Mouse (Mus musculus) liver, postnatal 0 days (tissue): ENCODE data around the gene Coro1c. TPM values are rescaled to one million over a fixed set of nuclear protein-coding genes. Genes with fewer than 3 reads are reported as not detected.

Experiments used
- ATAC-seq: fragments of 200-750 bp; cut with Nextera tagmentation; 2 replicates; pipeline ENCODE4 v1.8.0; 2017; ENCODE audit warnings: mild to moderate bottlenecking, moderate library complexity
- DNase-seq: peaks from one replicate; pipeline ENCODE4 v3.0.0-alpha.2; 2016
- H3K27ac ChIP-seq: fragments of 300-500 bp; sonication (generic); 2 replicates; pipeline ENCODE4 v1.5.1; 2014; ENCODE audit warnings: antibody characterized with exemption, moderate library complexity, mild to moderate bottlenecking, low read depth
- H3K27me3 ChIP-seq: fragments of 300-500 bp; sonication (generic); 2 replicates; pipeline ENCODE4 v1.6.1; 2014; ENCODE audit warnings: low read length, control low read depth, mixed read lengths; ENCODE audit not compliant: insufficient read depth
- H3K36me3 ChIP-seq: fragments of 300-500 bp; sonication (generic); replicated peaks from 2 replicates; pipeline ENCODE4 v1.6.1; 2014; ENCODE audit warnings: mild to moderate bottlenecking, control low read depth, low read length, moderate library complexity, mixed read lengths; ENCODE audit not compliant: insufficient read depth
- H3K4me1 ChIP-seq: fragments of 300-500 bp; sonication (generic); 2 replicates; pipeline ENCODE4 v1.6.1; 2014; ENCODE audit warnings: antibody characterized with exemption, mild to moderate bottlenecking, control low read depth; ENCODE audit not compliant: insufficient read depth
- H3K4me2 ChIP-seq: fragments of 300-500 bp; sonication (generic); 2 replicates; pipeline ENCODE4 v1.6.1; 2014; ENCODE audit warnings: low read depth, mild to moderate bottlenecking, low read length, moderate library complexity, mixed read lengths
- H3K4me3 ChIP-seq: fragments of 300-500 bp; sonication (generic); 2 replicates; pipeline ENCODE4 v1.5.1; 2014; ENCODE audit warnings: low read depth, low read length
- H3K9ac ChIP-seq: fragments of 300-500 bp; sonication (generic); replicated peaks from 2 replicates; pipeline ENCODE4 v1.6.1; 2014; ENCODE audit warnings: mild to moderate bottlenecking, moderate library complexity
- H3K9me3 ChIP-seq: fragments of 300-500 bp; sonication (generic); 2 replicates; pipeline ENCODE4 v1.6.1; 2016; ENCODE audit warnings: mild to moderate bottlenecking, control low read depth, low read length, mixed read lengths
- CTCF ChIP-seq: sonication (generic); IDR thresholded peaks from 2 replicates; pipeline ENCODE4 v1.5.1; 2016; ENCODE audit warnings: antibody characterized with exemption, low read depth
- EP300 ChIP-seq: IDR thresholded peaks from 2 replicates; pipeline ENCODE4 v1.6.1; 2016; ENCODE audit warnings: antibody characterized with exemption, low read depth, mild to moderate bottlenecking
- WGBS: fragments of 180-500 bp; shearing (Covaris S2); extraction: QIAGEN DNeasy Blood & Tissue Kit; methylation state at CpG from one replicate; pipeline ENCODE4 v1.1.7; 2014; ENCODE audit not compliant: insufficient replicate concordance; 5-methylcytosine and 5-hydroxymethylcytosine counted together
- polyA plus RNA-seq: library from polyadenylated mRNA; unstranded; fragments of >200 nt; fragmentation: Nextera tagmentation; extraction: Ambion mirVana; gene quantifications from 2 replicates; pipeline ENCODE4 v1.2.1, GENCODE M21; 2015

The Coro1c gene
- polyA plus RNA-seq, 1 experiment from 2014 or later: 27.6 TPM

GRCm38 (mm10) chr5:113892005-113892404, 16.6 kb downstream of the Coro1c start:
- H3K9me3 ChIP-seq: no peaks in the 10 kb centered on the region
- H3K4me1 ChIP-seq: peaks cover 12% of the 10 kb centered on the region; the same call in 1 of the 2 replicates
- TF ChIP-seq EP300 (no peak), CTCF (no peak)
- ATAC-seq: no peak
- no peaks in the 10 kb centered on the region for H3K27me3 ChIP-seq
- H3K9ac ChIP-seq: no peak overlapping the region
- WGBS: 76% methylated on average over 7 of the region's 7 CpGs
- no peak overlapping the region for H3K4me3 ChIP-seq
- no peak overlapping the region for H3K27ac ChIP-seq
- no peak for DNase-seq
- H3K4me2 ChIP-seq: no peak overlapping the region
- no peaks in the 10 kb centered on the region for H3K36me3 ChIP-seq

- H3K4me3 ChIP-seq: no peak overlapping the region
- ATAC-seq (no peak), DNase-seq (no peak)
- H3K36me3 ChIP-seq: no peaks in the 10 kb centered on the region
- WGBS: 82% methylated on average over 18 of the region's 18 CpGs
- H3K27ac ChIP-seq: peak overlapping the region; percentile 39; the same call in 1 of the 2 replicates
- peaks cover 16% of the 10 kb centered on the region for H3K4me1 ChIP-seq
- H3K4me2 ChIP-seq: no peak overlapping the region
- H3K9ac ChIP-seq: no peak overlapping the region
- TF ChIP-seq CTCF: no peak
- no peak for TF ChIP-seq EP300
- H3K27me3 ChIP-seq: no peaks in the 10 kb centered on the region
- no peaks in the 10 kb centered on the region for H3K9me3 ChIP-seq
Observed at GRCm38 (mm10) chr5:113890874-113891273, 17.7 kb downstream of the Coro1c start.

- 66% methylated on average over 4 of the region's 4 CpGs for WGBS
Observed at GRCm38 (mm10) chr5:113889912-113890311, 18.6 kb downstream of the Coro1c start.

GRCm38 (mm10) chr5:113889181-113889906, 19.2 kb downstream of the Coro1c start:
- ATAC-seq: peak; percentile 51; the same call in 1 of the 2 replicates
- peak overlapping the region; percentile 19; the same call in 1 of the 2 replicates for H3K27ac ChIP-seq
- no peak overlapping the region for H3K4me2 ChIP-seq

More at GRCm38 (mm10) chr5:113889912-113890311, 18.6 kb downstream of the Coro1c start:
- no peak overlapping the region for H3K9ac ChIP-seq
- no peaks in the 10 kb centered on the region for H3K36me3 ChIP-seq
- no peaks in the 10 kb centered on the region for H3K27me3 ChIP-seq
- TF ChIP-seq CTCF (no peak), EP300 (no peak)
- H3K27ac ChIP-seq: no peak overlapping the region
- H3K4me3 ChIP-seq: no peak overlapping the region
- ATAC-seq (no peak), DNase-seq (no peak)
- peaks cover 25% of the 10 kb centered on the region for H3K4me1 ChIP-seq
- no peaks in the 10 kb centered on the region for H3K9me3 ChIP-seq
- H3K4me2 ChIP-seq: no peak overlapping the region

GRCm38 (mm10) chr5:113888186-113888795, 20.3 kb downstream of the Coro1c start:
- no peaks in the 10 kb centered on the region for H3K9me3 ChIP-seq
- H3K4me2 ChIP-seq: no peak overlapping the region
- H3K9ac ChIP-seq: no peak overlapping the region
- ATAC-seq: no peak
- no peaks in the 10 kb centered on the region for H3K36me3 ChIP-seq
- H3K27me3 ChIP-seq: no peaks in the 10 kb centered on the region
- TF ChIP-seq CTCF (no peak), EP300 (no peak)
- H3K27ac ChIP-seq: peak overlapping the region; percentile 19; the same call in 1 of the 2 replicates
- peaks cover 30% of the 10 kb centered on the region for H3K4me1 ChIP-seq
- H3K4me3 ChIP-seq: no peak overlapping the region
- no peak for DNase-seq
- WGBS: 90% methylated on average over 5 of the region's 5 CpGs

More at GRCm38 (mm10) chr5:113889181-113889906, 19.2 kb downstream of the Coro1c start:
- peaks cover 30% of the 10 kb centered on the region for H3K4me1 ChIP-seq
- no peaks in the 10 kb centered on the region for H3K9me3 ChIP-seq
- H3K4me3 ChIP-seq: no peak overlapping the region
- TF ChIP-seq EP300 (no peak), CTCF (no peak)
- no peaks in the 10 kb centered on the region for H3K36me3 ChIP-seq
- no peak overlapping the region for H3K9ac ChIP-seq
- DNase-seq: no peak
- H3K27me3 ChIP-seq: no peaks in the 10 kb centered on the region
- WGBS: 53% methylated on average over 19 of the region's 19 CpGs

- no peak overlapping the region for H3K4me3 ChIP-seq
- WGBS: 52% methylated on average over 11 of the region's 11 CpGs
- no peaks in the 10 kb centered on the region for H3K9me3 ChIP-seq
- no peak for TF ChIP-seq CTCF
- no peak for TF ChIP-seq EP300
- no peak overlapping the region for H3K4me2 ChIP-seq
- peak overlapping the region; percentile 22; the same call in 1 of the 2 replicates for H3K27ac ChIP-seq
- H3K9ac ChIP-seq: no peak overlapping the region
- no peaks in the 10 kb centered on the region for H3K27me3 ChIP-seq
- H3K36me3 ChIP-seq: no peaks in the 10 kb centered on the region
- no peak for DNase-seq
- H3K4me1 ChIP-seq: peaks cover 35% of the 10 kb centered on the region
- ATAC-seq: no peak
Observed at GRCm38 (mm10) chr5:113887132-113887531, 21.4 kb downstream of the Coro1c start.
